Mouse (Mus musculus): Measurements from ENCODE around the gene Atg9b.

Atg9b gene

DNA sequence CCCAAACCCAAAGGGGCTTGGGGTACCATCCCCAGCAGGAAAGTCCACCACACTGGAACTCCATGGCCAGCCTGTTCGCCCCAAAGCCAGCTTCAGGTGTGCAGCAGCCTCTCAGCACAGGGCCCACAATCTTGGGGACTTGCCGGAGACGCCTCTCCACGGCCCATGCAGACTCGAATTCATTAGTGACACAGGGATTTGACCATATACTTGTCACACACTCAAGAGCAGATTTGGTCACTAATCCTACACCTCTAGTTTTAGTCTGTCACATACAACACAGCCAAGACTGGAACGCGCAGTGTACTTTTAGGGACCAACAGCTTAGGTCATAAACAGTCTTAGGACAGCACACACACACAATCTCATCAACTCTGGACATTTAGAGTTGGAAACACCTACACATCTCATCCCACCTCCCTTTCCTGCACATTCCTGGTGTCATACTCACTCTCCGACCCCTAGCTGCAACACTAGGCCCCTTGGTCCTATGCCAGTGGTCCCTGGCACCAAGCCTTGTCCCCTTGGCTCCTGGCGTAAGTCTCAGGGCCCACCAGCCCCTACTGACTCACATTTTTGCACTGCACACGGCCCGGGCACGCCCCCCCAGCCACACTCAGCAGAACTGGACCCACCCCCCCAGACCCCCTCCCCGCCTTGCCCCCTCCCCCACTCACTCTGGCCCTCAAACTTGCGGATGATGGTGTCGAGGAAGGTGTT is 41.3 kb downstream of the Atg9b start:
- DNase-seq (ENCODE audit: low read depth, low spot score), result no peak

GRCm38 (mm10) chr5:24350073-24350472 is 41.9 kb downstream of the Atg9b start:
- DNase-seq (ENCODE audit: low read depth, low spot score), result no peak

DNA sequence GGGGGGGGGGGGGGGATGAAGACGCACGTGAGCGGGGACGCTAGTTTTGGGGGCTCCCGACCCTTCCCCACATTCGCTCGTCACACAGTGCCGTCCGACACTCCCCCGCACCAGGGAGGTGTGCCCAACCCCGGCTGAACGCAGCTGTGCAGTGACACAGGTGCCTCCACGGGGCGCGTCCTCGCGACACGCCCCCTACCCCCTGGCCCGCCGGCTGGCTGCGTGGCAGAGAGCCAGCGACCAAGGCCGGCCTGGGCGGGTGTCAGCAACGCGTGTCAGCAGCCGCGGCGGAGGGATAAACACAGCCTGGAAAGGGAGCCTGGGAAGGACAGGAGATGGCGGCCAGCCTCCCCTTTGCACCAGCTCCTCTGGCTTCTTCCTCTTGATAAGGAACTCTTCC is 43.4 kb downstream of the Atg9b start:
- peak; percentile 55 for DNase-seq (ENCODE audit: low read depth, low spot score)

- peak; percentile 97 for DNase-seq (ENCODE audit: low read depth, low spot score)
Measured at GRCm38 (mm10) chr5:24348128-24348527, 43.8 kb downstream of the Atg9b start.

- DNase-seq (ENCODE audit: low read depth, low spot score), result peak; percentile 63
Measured at GRCm38 (mm10) chr5:24347186-24347875, 44.6 kb downstream of the Atg9b start.

GRCm38 (mm10) chr5:24346313-24346712 is 45.6 kb downstream of the Atg9b start:
- no peak for DNase-seq (ENCODE audit: low read depth, low spot score)

DNA sequence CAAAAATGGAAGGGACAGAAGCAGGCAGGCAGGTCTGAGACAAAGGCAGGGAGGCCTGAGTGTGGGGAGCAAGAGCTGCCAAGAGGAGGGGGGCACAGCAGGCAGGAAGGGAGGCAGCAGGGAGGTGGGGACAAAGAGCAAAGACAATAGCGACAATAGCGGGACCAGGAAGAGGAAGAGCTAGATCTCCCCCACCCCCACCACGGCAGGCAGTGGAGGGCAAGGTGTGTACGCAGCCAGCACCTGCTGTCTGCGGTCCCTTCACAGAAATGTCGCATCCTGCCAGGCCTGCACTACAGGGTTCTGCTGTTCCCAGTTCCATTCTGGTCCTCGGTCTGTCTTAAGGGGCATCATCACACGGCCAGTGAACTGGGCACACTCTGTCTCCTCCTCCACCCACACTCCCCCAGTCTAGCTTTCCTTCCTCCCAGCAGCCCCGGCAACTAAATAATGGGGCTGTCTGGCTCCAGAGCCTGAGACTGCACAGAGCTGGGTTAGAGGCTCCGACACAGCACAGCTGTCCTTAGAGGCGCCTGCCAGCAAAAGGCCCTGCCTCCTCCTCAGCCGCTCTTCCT is 47.4 kb downstream of the Atg9b start:
- peak; percentile 61 for DNase-seq (ENCODE audit: low read depth, low spot score)

GRCm38 (mm10) chr5:24343977-24344436 is 47.9 kb downstream of the Atg9b start:
- DNase-seq (ENCODE audit: low read depth, low spot score), result peak; percentile 78

DNA sequence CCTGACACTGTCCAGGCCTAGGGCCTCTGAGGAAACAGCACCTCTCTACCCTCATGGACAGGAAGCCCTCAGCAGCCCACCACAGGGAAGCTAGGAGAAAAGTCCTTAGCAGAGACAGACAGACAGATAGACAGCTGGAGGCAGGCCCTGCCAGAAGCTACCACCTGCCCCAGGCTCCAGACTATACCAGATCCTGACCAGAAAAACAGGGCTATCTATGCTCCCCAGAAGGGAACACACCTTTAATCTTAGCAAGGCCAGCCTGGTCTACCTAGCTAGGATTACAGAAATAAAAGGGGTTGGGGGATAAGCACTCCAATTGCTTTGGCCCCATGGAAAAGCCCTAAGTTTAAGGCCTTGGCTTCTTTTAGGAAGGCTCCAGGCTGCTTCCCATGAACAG is 48.6 kb downstream of the Atg9b start:
- no peak for DNase-seq (ENCODE audit: low read depth, low spot score)

DNA sequence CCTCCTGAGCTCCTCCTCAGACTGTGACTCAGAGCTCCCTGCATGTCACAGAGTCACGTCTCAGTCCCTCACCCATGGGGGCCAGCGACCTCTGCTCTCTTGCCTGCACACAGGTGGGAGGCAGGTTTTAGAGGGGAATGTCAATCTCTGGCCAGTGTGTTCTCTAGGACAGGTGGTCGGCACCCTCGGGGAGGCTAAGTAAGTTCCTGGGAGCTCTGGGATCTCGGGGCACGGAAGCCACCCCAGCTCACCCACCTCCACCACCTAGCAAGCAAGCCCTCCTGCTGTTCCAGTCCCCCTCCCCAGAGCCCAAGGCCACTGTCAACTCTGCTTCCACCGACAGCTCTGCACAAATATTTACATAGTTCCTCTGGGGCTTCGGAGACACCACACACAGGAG is 49.0 kb downstream of the Atg9b start:
- DNase-seq (ENCODE audit: low read depth, low spot score), result no peak

DNA sequence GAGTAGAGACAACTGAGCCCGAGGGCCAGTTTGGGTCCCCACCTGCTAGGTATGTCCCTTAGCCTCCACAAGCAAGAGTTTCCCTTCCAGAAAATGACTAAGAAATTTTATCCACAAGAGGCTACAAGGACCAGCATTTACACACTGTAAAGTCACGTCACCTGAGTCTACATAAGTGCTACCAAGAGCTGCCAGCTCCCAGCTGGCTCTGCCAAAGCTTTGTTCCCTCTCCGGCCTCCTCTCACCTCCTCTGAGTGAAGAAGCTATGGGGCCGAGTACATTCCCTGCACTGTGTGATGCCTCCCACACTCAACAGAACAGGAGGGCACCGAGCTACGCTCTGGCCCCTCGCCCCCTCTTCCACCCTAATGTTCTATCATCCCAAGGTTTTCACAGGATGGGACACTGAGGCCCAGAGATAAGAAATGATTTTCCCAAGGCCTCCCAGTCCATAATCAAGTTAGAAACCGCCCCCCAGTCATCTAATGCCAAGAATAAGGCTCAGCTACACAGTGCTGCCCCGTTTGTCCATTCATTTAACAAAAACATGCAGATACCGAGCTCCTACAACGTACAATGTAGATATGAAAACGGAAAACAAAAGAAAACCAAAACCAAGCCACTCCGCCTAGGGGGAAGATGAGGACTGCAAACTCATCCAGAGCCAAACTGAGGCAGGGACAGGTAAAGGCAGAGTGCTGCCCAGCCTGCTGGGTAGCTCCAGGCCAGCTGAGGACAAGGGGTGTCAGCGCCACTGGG is 49.6 kb downstream of the Atg9b start:
- no peak for DNase-seq (ENCODE audit: low read depth, low spot score)

DNA sequence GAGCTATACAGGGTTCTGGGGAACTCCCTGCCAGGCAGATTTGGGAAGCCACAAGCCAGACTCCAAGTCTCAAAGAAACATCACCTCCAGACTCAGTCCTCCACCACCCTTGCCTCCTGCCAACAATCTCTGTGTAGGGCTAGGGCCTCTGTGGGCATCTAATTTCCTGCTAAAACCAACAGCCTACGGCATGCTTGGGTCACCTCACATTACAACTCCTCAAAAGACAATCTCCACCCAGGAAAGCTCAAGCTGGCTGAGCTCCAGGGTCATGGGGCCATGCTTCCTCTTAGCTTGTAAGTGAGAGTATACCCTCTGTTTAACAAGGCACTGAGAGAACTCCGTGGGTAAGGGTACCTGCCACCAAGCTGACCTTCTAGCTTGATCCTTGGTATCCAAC is 54.1 kb downstream of the Atg9b start:
- DNase-seq (ENCODE audit: low read depth, low spot score), result no peak

DNA sequence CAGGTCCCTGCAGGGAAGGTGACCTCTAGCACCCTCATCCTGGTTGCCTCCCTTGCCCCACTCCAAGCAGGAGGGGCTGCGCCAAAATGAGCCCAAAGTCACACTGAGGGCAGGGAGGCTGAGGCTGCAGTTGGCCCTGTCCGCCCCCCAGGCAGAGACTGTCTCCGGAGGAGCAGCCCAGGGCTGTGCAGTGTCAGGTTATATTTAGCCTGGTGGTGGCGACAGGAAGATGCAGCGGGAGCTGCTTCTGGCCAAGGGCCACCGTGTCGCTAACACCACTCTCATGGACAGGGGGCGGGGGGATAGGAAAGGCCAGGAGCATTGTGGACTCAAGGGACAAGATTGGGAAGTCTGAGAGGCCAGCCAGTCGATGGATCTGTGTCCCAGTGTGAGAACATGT is 54.6 kb downstream of the Atg9b start:
- DNase-seq (ENCODE audit: low read depth, low spot score), result no peak

GRCm38 (mm10) chr5:24335888-24336511 is 55.9 kb downstream of the Atg9b start:
- peak; percentile 59 for DNase-seq (ENCODE audit: low read depth, low spot score)

GRCm38 (mm10) chr5:24334749-24335148 is 57.2 kb downstream of the Atg9b start:
- DNase-seq (ENCODE audit: low read depth, low spot score), result no peak
